ENCODE assay signal across 12 mouse cellular contexts in the genomic region with DNA sequence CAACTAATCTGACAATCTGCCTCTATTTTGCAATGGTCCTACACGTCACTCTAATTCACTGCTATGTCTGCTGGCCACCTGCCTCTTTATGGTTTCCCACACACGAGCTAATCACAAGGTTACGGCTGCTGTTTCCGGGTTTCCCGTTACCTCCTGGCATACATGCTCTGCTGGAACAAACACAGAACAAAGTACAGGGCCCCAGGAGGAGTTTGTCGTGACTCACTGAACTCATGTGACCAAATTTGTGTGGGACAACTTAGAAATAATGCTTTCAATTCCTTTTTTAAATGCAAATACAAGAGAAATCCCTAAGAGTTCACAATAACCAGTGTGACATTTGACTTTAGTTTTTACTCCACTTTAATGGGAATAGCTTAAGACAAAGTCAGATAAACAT. TPM values are rescaled to one million over a fixed set of nuclear protein-coding genes. Genes with fewer than 3 reads are reported as not detected.
DNase-seq lines count a peak whose midpoint lies in the region.
"Had no signal": no experiment of that assay in that cellular context is flagged by ENCODE, and none has a peak within 500 bp of the region (broad histone marks: within the 10 kb centered on the region; RNA-seq: fewer than 3 reads in every experiment).

No protein-coding gene starts in this region.

- DNase-seq in adrenal gland, postnatal 14 days, result peak; percentile 30
- no peak for DNase-seq in adrenal gland, postnatal 25 days
- peak; percentile 25 for DNase-seq in ovary, postnatal 14 days (ENCODE audit: low spot score)
- DNase-seq in ovary, postnatal 36 days (ENCODE audit: low spot score), result no peak
- DNase-seq in kidney, postnatal 10 days, result peak; percentile 53
- peak; percentile 92 for DNase-seq in splenic B cell, adult 2 months (ENCODE audit: low read depth, low spot score)
- DNase-seq in embryo, embryonic 10.5 days (ENCODE audit: low spot score), result no peak
- no peak for DNase-seq in thymus, postnatal 0 days (ENCODE audit: low spot score)
- DNase-seq: left cerebral cortex, postnatal 4 days; thymus, postnatal 4 days had no signal

- no peaks in the 10 kb centered on the region for H3K27me3 ChIP-seq in splenic B cell, adult 2 months (ENCODE audit: control insufficient read depth, insufficient read depth, low read length, poor library complexity, severe bottlenecking)
- H3K27me3 ChIP-seq: heart, embryonic 15.5 days; neural tube, embryonic 12.5 days had no signal

- no peaks in the 10 kb centered on the region for H3K36me3 ChIP-seq in splenic B cell, adult 2 months (ENCODE audit: control insufficient read depth, insufficient read depth, low read length, poor library complexity, severe bottlenecking)
- H3K36me3 ChIP-seq: heart, embryonic 15.5 days; neural tube, embryonic 12.5 days had no signal

RNA-seq across cellular contexts. Expression of a gene that starts 14.0 kb away (rescaled TPM):
- total RNA-seq in adrenal gland, postnatal 14 days (2021), result 86.7 and 90.6 TPM in 2 replicates
- total RNA-seq in adrenal gland, postnatal 25 days (2021), result 110 and 136 TPM in 2 replicates
- 75.0 and 77.3 TPM in 2 replicates for polyA plus RNA-seq in thymus, postnatal 0 days (2015; fragmentation: Nextera tagmentation; extraction: Ambion mirVana)

RNA-seq across cellular contexts. Expression of a gene that starts 15.4 kb away (rescaled TPM):
- total RNA-seq in adrenal gland, postnatal 14 days (2021), result 35.0 and 41.2 TPM in 2 replicates
- 44.1 and 51.4 TPM in 2 replicates for total RNA-seq in adrenal gland, postnatal 25 days (2021)
- 31.7 and 34.5 TPM in 2 replicates for polyA plus RNA-seq in thymus, postnatal 0 days (2015; fragmentation: Nextera tagmentation; extraction: Ambion mirVana)

Comparison
In these comparisons a context has a peak if more than half of its experiments do, and no peak if none do; other contexts are left out.
1. DNase-seq: peak in adrenal gland, postnatal 14 days (single experiment), ovary, postnatal 14 days (single experiment), kidney, postnatal 10 days (single experiment) and splenic B cell, adult 2 months (single experiment); none in adrenal gland, postnatal 25 days (single experiment), ovary, postnatal 36 days (single experiment), embryo, embryonic 10.5 days (single experiment) and thymus, postnatal 0 days (single experiment).